Mouse (Mus musculus) layer of hippocampus, postnatal 25 days (tissue): ENCODE measurements around the gene Nup107. TPM values are rescaled to one million over a fixed set of nuclear protein-coding genes. Genes with fewer than 3 reads are reported as not detected.
"Not testable (repeated sequence)": the region's sequence is repeated elsewhere in the genome, so short reads cannot be mapped to it uniquely, and the experiment has no call there.

Experiments
- DNase-seq, 2 experiments: peaks; one replicate each; pipeline ENCODE4 v3.0.0; 2022; ENCODE audit warnings: mixed read lengths in 2 of 2, low spot score in 1 of 2; ENCODE audit errors: extremely low spot score in 1 of 2
- total RNA-seq, 2 experiments: library from RNA; stranded (reverse); gene quantifications; 2 replicates each; pipeline ENCODE4 v1.2.3; 2021

Gene Nup107
- total RNA-seq, 2 experiments from 2014 or later, result 17.6 to 20.4 TPM

DNA sequence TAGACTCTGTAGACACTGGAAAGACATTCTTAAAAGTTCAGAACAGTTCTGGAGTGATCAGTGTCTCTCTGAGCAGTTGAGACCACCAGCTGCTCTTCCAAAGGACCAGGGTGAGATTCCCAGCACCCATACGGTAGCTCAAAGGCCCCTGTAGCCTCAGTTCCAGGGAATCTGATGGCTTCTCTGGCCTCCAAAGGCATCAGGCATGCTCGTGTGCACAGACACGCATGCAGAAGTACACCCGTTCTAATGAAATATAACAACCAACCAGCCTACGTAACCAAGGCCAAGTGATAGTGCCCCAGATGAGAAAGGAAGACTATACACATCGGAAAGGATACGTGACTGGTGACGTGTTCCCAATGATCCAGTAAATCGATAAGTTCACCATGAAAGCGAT lies 52.3 kb downstream of the Nup107 start:
- no peak for DNase-seq

GRCm38 (mm10) chr10:117739648-117739948 lies 52.9 kb downstream of the Nup107 start:
- no peak for DNase-seq

DNA sequence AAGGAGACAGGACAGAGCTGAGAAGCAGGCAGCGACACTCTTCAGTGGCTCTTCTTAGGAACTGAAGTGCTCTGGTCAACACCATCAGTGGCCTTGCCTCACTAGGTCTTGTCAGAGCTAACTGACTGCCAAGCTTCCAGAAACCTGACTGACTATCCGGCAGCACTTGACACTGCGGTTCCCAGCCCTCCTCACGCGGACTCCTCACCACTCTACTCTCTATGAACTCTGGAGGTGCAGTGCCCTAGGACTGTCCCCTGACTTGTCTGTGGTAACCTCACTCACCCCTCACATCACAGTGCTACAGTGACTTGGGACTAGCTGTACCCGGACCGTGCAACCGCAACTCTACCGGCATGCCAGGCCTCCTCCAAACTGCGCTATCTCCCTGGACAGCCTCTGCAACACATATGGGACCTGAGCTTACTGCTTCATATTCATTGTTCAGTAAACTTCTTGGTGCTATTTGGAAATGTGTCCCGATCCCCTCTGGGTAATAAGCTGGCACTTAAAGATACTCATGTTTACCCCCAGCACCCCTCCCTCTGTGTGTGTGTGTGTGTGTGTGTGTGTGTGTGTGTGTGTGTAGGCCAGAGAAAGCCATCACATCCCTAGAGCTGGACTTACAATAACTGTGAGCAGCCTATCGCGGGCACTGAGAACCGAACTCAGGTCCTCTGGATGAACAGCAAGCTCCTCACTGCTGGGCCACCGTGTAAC lies 53.4 kb downstream of the Nup107 start:
- DNase-seq, result no peak

DNA sequence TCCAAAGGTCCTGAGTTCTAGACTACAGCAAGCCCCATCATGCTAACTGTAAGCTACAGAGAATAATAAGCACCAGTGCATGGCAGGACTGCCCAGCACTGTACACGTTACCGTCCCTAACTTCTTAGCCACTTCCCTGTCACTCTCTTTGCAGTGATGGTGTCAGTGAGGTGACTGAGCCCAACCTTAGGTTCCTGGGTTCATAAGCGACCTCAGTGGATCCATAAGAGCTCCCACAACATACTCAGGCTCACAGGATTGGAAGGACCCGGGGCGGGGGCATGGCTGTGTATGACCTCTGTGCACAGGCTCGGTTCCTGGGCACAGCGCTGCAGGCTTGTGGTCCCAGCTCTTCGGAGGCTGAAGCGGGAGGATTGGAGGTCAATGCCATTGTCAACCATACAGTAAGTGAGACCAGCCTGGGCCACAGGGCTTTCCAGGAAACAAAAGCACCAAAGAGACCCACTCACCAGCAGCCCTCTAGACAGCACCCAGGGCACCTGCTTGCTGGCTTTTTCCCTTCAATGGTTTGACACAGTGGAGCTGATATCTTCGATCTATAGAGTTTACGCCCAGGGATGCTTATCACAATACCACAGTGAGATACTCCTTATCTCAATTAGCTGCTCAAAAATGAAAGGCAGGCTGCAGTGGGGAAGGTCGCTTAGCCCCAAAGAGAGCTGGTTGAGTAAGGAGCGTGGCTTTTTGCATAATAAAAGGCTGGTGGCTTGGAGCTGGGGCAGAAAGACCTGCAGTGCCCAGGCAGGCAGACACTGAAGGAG lies 54.2 kb downstream of the Nup107 start:
- DNase-seq, result no peak

DNA sequence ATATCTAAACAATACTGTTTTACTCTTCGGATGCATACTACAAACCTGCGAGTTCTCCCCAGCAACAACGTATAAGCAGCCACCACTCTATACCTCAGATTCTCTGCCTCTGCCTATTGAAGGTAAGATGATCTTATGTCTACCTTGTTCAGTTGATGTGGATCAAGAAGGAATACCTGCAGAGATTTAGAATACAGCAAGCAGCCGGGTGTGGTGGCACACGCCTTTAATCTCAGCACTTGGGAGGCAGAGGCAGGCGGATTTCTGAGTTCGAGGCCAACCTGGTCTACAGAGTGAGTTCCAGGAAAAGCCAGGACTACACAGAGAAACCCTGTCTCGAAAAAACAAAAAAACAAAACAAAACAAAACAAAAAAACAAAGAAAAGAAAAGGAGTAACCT lies 55.0 kb downstream of the Nup107 start:
- not testable (repeated sequence) for DNase-seq

DNA sequence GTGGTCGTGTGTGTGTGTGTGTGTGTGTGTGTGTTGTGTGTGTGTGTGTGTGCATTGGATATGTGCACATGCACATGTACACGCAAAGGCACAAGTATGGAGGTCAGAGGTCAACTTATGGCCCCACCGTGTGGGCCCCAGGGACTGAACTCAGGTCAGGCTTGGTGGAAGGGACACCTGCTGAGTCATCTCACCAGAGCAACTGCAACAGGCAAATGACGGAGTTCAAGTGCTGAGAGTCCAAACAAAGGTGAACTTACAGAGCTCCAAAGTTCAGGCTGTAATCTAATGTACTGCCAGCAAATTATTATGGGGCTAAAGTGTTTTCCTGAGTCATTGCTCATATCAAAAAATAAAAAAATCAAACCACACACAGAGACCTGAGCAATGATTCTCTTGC lies 55.4 kb downstream of the Nup107 start:
- no peak for DNase-seq

DNA sequence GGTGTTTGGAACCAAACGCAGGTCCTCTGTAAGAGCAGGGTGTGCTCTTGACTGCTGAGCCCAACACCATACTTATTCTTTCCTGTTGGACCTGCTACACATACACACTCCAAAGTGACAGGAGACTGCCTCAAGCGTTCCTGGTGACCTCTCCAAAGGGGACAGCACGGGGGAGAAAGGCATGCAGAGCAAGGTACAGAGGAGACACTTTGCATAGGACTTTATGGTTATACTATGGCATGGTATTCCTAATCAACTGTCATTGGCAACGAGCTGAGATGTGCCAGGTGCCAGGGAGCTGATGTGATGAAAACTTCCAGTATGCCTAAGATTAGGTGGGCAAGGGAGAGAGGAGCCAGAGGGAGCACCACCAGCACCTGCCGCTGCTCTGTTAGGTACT lies 55.9 kb downstream of the Nup107 start:
- DNase-seq, result no peak

DNA sequence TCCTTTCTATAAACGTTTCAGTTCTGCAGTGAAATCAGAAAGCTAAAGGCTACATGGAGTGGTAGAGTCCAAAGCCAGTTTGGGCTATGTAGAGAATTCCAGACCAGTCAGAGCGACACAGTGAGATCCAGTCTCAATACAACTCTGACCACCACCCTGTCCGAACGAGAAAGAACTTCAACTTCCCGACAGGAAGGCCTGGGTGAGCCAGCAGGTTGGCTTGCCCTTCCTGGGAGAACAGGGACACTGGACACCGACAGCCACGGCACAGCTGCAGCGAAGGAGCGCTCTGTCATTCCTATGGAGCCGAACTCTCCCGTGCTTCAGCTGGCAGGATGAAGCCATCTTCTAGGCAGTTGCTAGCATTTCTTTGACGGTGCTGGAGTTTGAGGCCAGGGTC lies 57.1 kb downstream of the Nup107 start:
- not testable (repeated sequence) for DNase-seq

DNA sequence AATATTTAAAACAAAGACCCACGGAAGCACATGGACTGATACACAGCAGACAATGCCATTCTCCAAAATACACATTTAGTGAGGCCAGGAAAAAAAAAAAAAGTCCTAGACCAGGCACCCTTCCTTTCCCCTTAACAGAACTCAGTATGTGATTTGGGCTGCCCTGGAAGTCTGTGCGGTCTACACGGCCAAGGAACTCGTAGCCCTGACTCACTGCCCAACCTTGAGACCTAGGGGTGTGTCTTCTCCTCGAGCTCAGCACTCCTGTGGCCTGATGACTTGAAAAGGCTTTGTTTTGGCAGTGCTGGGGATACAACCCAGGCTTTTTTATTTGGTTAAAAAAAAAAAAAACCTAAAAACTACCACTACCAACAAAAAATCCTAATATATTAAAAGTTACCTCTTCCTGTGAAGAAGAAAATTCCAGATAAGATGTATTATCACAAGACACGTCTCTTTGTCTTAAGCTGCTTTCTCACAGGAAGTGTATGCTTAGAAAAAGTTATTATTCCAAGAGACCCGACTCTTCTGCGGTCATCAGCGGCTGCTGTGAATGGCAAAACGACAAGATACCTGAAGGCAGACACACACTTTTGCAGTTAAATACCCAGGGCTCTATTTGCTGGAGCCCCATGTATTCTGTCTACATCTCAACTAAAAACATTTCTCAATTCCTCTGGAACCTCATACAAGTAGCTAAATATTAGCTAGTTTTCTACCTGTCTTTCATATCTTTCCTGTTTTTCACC lies 58.2 kb downstream of the Nup107 start:
- not testable (repeated sequence) for DNase-seq

GRCm38 (mm10) chr10:117733626-117734025 lies 58.9 kb downstream of the Nup107 start:
- DNase-seq, result not testable (repeated sequence)

DNA sequence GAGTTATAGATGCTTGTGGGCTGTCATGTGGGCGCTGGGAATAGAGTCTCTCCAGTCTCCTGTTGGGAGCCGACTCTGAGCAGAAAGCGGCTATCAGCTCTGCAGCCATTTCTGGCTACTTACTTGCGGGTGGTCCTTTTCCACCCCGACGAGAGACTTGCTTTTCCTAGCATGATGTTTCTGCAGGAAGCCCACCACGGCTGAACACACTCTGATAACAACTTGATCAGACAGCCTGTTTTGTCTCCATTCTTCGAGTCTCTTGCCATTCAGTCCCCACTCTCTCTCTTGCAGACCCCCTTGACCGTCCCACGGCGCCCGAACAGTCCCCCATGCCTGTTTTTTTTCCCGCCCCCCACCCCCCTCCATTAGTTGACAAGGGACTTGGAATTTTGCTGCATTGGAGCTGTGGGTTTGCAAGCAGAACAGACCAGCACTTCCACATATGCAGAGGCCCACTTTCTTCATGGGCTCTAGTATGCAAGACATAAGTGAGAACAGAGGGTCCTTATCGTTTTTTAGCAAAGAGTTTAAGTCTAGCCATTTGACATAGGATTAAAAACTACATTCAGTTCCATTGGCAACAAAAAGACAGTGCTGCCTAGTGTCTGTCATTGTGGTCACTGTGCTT lies 59.4 kb downstream of the Nup107 start:
- DNase-seq, result no peak

GRCm38 (mm10) chr10:117732184-117732583 lies 60.3 kb downstream of the Nup107 start:
- DNase-seq, result no peak

DNA sequence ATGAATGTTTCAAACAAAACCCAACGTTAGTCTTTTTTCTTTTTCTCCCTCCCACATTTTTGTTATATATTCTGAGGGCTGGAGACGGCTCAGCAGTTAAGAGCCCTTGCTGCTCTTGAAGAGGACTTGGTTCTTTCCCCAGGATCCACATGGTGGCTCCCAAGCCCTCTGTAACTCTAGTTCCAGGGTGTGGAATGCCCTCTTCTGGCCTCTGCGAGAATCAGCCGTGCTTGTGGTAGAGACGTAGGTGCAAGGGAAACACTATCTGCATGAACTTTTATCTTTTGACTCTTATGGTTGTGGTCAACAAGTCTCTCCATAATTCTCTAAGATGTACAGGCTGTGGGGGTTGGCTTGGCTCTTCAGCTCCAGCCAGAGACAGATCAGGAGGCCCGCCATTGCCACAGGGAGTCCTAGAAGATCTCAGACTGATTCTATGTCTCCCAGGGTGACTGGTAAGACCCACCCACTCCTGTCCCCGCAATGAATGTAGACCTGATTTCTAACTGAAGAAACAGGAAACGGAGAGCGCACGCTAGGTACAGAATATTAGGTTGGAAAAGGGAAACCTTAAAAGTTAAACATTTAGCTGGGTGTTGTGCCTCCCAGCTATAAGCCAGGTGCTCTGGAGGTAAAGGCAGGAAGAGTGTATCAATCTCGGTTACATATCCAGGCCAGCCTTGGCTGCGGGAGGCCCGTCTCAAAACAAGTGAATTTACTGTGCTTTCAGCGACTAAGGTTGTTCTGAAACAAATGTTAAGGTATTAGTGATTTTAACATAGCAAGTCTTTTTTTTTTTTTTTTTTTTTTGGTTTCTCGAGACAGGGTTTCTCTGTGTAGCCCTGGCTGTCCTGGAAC lies 61.0 kb downstream of the Nup107 start:
- no peak for DNase-seq

GRCm38 (mm10) chr10:117730637-117731203 lies 61.8 kb downstream of the Nup107 start:
- no peak for DNase-seq

GRCm38 (mm10) chr10:117730140-117730539 lies 62.4 kb downstream of the Nup107 start:
- no peak for DNase-seq

- no peak for DNase-seq
These were observed 63.2 kb downstream of the Nup107 start for GRCm38 (mm10) chr10:117729139-117729814.

- DNase-seq, result no peak
These were observed 63.9 kb downstream of the Nup107 start for GRCm38 (mm10) chr10:117728574-117728973.

DNA sequence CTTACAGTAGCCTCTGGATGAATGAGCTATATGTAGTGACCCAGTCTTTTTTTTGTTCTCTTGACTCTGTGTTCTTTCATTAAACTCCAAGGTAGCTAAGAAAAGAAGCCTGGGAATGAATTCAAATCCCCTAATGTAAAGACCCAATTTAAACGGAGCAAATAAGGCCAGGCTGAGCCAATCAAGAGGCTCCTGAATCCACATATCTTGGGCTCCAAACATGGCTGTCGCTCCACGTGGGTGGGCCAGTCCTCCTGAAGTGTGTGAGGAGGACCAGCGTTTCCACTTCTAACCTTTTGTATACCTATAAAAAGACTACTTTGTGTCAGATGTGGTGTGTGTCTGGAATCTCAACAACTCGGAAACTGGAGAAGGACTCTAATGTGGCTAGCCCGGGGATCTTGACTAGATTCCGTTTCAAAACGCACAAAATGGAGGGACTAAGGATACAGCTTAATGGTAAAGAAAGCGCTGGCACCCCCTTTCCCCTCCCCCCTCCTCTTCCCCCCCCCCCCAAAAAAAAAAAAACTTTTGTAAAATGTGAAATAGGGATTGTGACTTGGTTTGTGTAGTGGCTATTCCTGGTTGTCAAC lies 64.9 kb downstream of the Nup107 start:
- no peak for DNase-seq

DNA sequence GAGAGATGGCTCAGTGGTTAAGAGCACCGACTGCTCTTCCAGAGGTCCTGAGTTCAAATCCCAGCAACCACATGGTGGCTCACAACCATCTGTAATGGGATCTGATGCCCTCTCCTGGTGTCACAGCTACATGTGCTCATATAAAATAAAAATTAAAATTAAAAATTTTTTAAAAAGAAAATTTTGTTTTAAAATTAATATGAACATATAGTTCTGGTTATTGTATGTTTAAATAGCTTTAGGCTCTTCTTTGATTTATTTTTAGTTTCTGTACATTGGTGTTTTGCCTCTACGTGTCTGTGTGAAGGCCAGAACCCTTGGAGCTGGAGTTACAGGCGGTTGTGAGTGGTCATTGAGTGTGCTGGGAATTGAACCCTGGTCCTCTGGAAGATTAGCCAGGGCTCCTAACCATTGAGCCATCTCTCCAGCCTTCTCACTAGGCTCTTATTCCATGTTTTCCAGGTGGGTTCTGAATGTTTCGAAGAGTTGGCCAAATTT lies 65.6 kb downstream of the Nup107 start:
- no peak for DNase-seq
